Mouse (Mus musculus) adrenal gland, postnatal 14 days (tissue): Measurements from ENCODE around the gene Idua. TPM values are rescaled to one million over a fixed set of nuclear protein-coding genes. Genes with fewer than 3 reads are reported as not detected.

Experiments
- DNase-seq: peaks from one replicate; pipeline ENCODE4 v3.0.0; 2021; ENCODE audit warnings: mixed read lengths
- total RNA-seq: library from RNA; stranded (reverse); gene quantifications from 2 replicates; pipeline ENCODE4 v1.2.3, GENCODE M21; 2021

The Idua gene
- total RNA-seq, 1 experiment from 2014 or later, result 12.6 TPM

- DNase-seq, result no peak
Measured at GRCm38 (mm10) chr5:108719761-108720160, 59.6 kb downstream of the Idua start.

GRCm38 (mm10) chr5:108724006-108724405 is 63.9 kb downstream of the Idua start:
- peak; percentile 74 for DNase-seq

GRCm38 (mm10) chr5:108726557-108727248 is 66.6 kb downstream of the Idua start:
- peak; percentile 84 for DNase-seq

GRCm38 (mm10) chr5:108727425-108727824 is 67.3 kb downstream of the Idua start:
- DNase-seq, result no peak

Other genes starting within 250 kb of the Idua start
- gene Atp5k, start 225.9 kb upstream of the Idua start, total RNA-seq, result 964 and 993 TPM in 2 replicates
- 0.89 and 1.4 TPM in 2 replicates for gene Mfsd7a, start 211.4 kb upstream of the Idua start, total RNA-seq
- 41.7 and 42.5 TPM in 2 replicates for gene Pcgf3, start 199.1 kb upstream of the Idua start, total RNA-seq
- 3.9 and 8.3 TPM in 2 replicates for gene Cplx1, start 110.3 kb upstream of the Idua start, total RNA-seq
- gene Gak, start 30.6 kb upstream of the Idua start, total RNA-seq, result 73.1 and 74.9 TPM in 2 replicates
- 19.5 and 22.3 TPM in 2 replicates for gene Tmem175, start 30.6 kb upstream of the Idua start, total RNA-seq
- 15.2 and 24.1 TPM in 2 replicates for gene Dgkq, start 9.3 kb downstream of the Idua start, total RNA-seq
- 0.98 and 16.7 TPM in 2 replicates for gene Slc26a1, start 15.2 kb downstream of the Idua start, total RNA-seq
- 39.0 and 44.7 TPM in 2 replicates for gene Fgfrl1, start 32.1 kb downstream of the Idua start, total RNA-seq
- gene Rnf212, start 114.7 kb downstream of the Idua start, total RNA-seq, result 0.56 TPM in 1 of 2 replicates, not detected in the other
- gene Tmed11, start 135.0 kb downstream of the Idua start, total RNA-seq, result not detected in 2 replicates
- not detected in 2 replicates for gene Vmn2r8, start 148.5 kb downstream of the Idua start, total RNA-seq
- gene Vmn2r9, start 192.3 kb downstream of the Idua start, total RNA-seq, result not detected in 2 replicates